Mouse (Mus musculus) forebrain, embryonic 11.5 days (tissue): ENCODE measurements around the gene Traf3ip2. TPM values are rescaled to one million over a fixed set of nuclear protein-coding genes. Genes with fewer than 3 reads are reported as not detected.
A peak's percentile ranks its signal among the peaks of the same experiment; 100 is the strongest.

Source experiments
- ATAC-seq: fragments of 200-750 bp; cut with Nextera tagmentation; replicated peaks from 2 replicates; pipeline ENCODE4 v1.8.0; 2017; ENCODE audit warnings: moderate TSS enrichment; ENCODE audit not compliant: low FRiP score
- DNase-seq: peaks from one replicate; pipeline ENCODE4 v3.0.0-alpha.2; 2017; ENCODE audit warnings: low spot score
- H3K27ac ChIP-seq: fragments of 300-500 bp; sonication (generic); 2 replicates; pipeline ENCODE4 v1.5.1; 2014; ENCODE audit warnings: low read depth, low read length
- H3K27me3 ChIP-seq: fragments of 300-500 bp; sonication (generic); 2 replicates; pipeline ENCODE4 v1.6.1; 2014; ENCODE audit warnings: mild to moderate bottlenecking, low read length, mixed read lengths; ENCODE audit not compliant: control insufficient read depth, insufficient read depth
- H3K36me3 ChIP-seq: fragments of 300-500 bp; sonication (generic); 2 replicates; pipeline ENCODE4 v1.6.1; 2014; ENCODE audit warnings: mild to moderate bottlenecking, low read length, moderate library complexity, mixed read lengths; ENCODE audit not compliant: control insufficient read depth, insufficient read depth
- H3K4me1 ChIP-seq: fragments of 300-500 bp; sonication (generic); replicated peaks from 2 replicates; pipeline ENCODE4 v1.6.1; 2014; ENCODE audit warnings: low read length, mixed read lengths; ENCODE audit not compliant: control insufficient read depth, insufficient read depth
- H3K4me2 ChIP-seq: fragments of 300-500 bp; sonication (generic); 2 replicates; pipeline ENCODE4 v1.6.1; 2014; ENCODE audit warnings: low read depth, mild to moderate bottlenecking, low read length, moderate library complexity, mixed read lengths; ENCODE audit not compliant: severe bottlenecking
- H3K4me3 ChIP-seq: fragments of 300-500 bp; sonication (generic); 2 replicates; pipeline ENCODE4 v1.5.1; 2014; ENCODE audit warnings: low read depth, low read length
- H3K9ac ChIP-seq: fragments of 300-500 bp; sonication (generic); 2 replicates; pipeline ENCODE4 v1.6.1; 2014; ENCODE audit warnings: low read length
- H3K9me3 ChIP-seq: fragments of 300-500 bp; sonication (generic); 2 replicates; pipeline ENCODE4 v1.6.1; 2016; ENCODE audit warnings: low read length, mixed read lengths; ENCODE audit not compliant: control insufficient read depth
- WGBS: fragments of 180-500 bp; shearing (Covaris S2); extraction: QIAGEN DNeasy Blood & Tissue Kit; methylation state at CpG from one replicate; pipeline ENCODE4 v1.1.7; 2014; 5-methylcytosine and 5-hydroxymethylcytosine counted together
- polyA plus RNA-seq: library from polyadenylated mRNA; unstranded; fragments of >200 nt; fragmentation: Nextera tagmentation; extraction: Ambion mirVana; gene quantifications from 2 replicates; pipeline ENCODE4 v1.2.1, GENCODE M21; 2014

Gene Traf3ip2
- polyA plus RNA-seq, 1 experiment from 2014 or later, result 5.4 TPM

GRCm38 (mm10) chr10:39580477-39580876 is 32.3 kb upstream of the Traf3ip2 start:
- Histone ChIP-seq H3K27me3 (no peaks in the 10 kb centered on the region), H3K9me3 (no peaks in the 10 kb centered on the region), H3K27ac (no peak overlapping the region), H3K4me2 (no peak overlapping the region), H3K4me1 (no peaks in the 10 kb centered on the region; the same call in 1 of the 2 replicates), H3K36me3 (no peaks in the 10 kb centered on the region), H3K9ac (no peak overlapping the region), H3K4me3 (no peak overlapping the region)
- WGBS, result 76% methylated on average over 8 of the region's 8 CpGs
- ATAC-seq, result no peak
- DNase-seq, result no peak

DNA sequence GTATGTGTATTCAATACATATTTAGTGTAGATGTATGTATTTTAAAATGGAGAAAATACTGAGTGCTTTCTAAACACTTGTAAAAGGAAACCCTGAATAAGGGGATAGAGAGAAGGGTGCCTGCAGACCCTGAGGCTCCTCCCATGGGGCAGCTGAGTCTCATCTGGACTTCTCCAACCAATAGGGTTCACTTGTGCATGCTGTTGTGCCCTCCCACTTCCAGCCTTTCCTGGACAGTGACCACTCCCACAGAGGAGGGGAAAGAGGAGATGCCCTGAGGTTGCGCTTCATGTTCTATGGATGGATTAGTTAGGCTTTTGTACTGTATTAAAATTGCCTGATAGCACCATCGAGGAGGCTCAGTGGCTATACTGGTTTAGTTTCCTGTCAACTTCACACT is 30.3 kb upstream of the Traf3ip2 start:
- no peaks in the 10 kb centered on the region for H3K27me3 ChIP-seq
- peaks cover 3% of the 10 kb centered on the region; the same call in 1 of the 2 replicates for H3K4me1 ChIP-seq
- no peaks in the 10 kb centered on the region for H3K9me3 ChIP-seq
- no peak overlapping the region for H3K4me3 ChIP-seq
- 82% methylated on average over 2 of the region's 2 CpGs for WGBS
- H3K27ac ChIP-seq, result no peak overlapping the region
- DNase-seq, result no peak
- no peaks in the 10 kb centered on the region for H3K36me3 ChIP-seq
- ATAC-seq, result no peak
- H3K9ac ChIP-seq, result no peak overlapping the region
- H3K4me2 ChIP-seq, result no peak overlapping the region

DNA sequence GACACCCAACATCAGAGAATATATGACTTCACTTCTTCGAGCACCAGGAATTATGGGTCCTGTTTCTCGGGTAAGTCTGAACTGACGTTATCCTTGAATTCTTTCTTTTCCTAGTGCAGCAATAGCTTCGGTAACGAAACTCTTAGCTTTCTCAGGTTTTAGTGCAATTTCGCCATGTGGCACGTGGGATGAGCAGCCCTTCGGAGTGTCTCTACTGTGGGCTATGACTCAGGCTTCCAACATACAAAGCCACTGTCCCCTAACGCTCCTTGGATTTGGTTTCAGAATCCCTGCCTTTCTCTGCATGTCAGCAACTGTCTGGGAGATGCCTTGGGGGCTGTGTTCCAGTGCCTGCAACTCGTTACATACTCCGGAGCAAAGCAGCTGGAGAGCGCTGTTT is 29.0 kb upstream of the Traf3ip2 start:
- no peak overlapping the region for H3K27ac ChIP-seq
- WGBS, result 84% methylated on average over 12 of the region's 12 CpGs
- no peak overlapping the region for H3K4me3 ChIP-seq
- no peak for DNase-seq
- peaks cover 5% of the 10 kb centered on the region; the same call in 1 of the 2 replicates for H3K4me1 ChIP-seq
- no peak overlapping the region for H3K4me2 ChIP-seq
- H3K27me3 ChIP-seq, result no peaks in the 10 kb centered on the region
- no peak overlapping the region for H3K9ac ChIP-seq
- no peaks in the 10 kb centered on the region for H3K36me3 ChIP-seq
- no peak for ATAC-seq
- H3K9me3 ChIP-seq, result no peaks in the 10 kb centered on the region

GRCm38 (mm10) chr10:39587290-39587925 is 25.3 kb upstream of the Traf3ip2 start:
- Histone ChIP-seq H3K4me1 (peaks cover 5% of the 10 kb centered on the region; the same call in 1 of the 2 replicates), H3K9ac (no peak overlapping the region), H3K27ac (no peak overlapping the region), H3K9me3 (no peaks in the 10 kb centered on the region), H3K4me3 (no peak overlapping the region), H3K36me3 (no peaks in the 10 kb centered on the region), H3K4me2 (no peak overlapping the region), H3K27me3 (no peaks in the 10 kb centered on the region)
- WGBS, result 75% methylated on average over 5 of the region's 5 CpGs
- peak; percentile 29 for DNase-seq
- no peak for ATAC-seq

GRCm38 (mm10) chr10:39587973-39588746 is 24.6 kb upstream of the Traf3ip2 start:
- Histone ChIP-seq H3K9me3 (no peaks in the 10 kb centered on the region), H3K27me3 (no peaks in the 10 kb centered on the region), H3K4me2 (no peak overlapping the region), H3K27ac (peak overlapping the region; percentile 12; the same call in 1 of the 2 replicates), H3K4me1 (peaks cover 5% of the 10 kb centered on the region; the same call in 1 of the 2 replicates), H3K4me3 (no peak overlapping the region), H3K9ac (peak overlapping the region; percentile 20; the same call in 1 of the 2 replicates), H3K36me3 (no peaks in the 10 kb centered on the region)
- DNase-seq (peak; percentile 44), ATAC-seq (no peak; the same call in 1 of the 2 replicates)
- WGBS, result 60% methylated on average over 8 of the region's 8 CpGs

- Histone ChIP-seq H3K27ac (no peak overlapping the region), H3K27me3 (no peaks in the 10 kb centered on the region), H3K9ac (no peak overlapping the region), H3K4me3 (no peak overlapping the region), H3K9me3 (no peaks in the 10 kb centered on the region), H3K4me1 (peaks cover 5% of the 10 kb centered on the region; the same call in 1 of the 2 replicates), H3K36me3 (no peaks in the 10 kb centered on the region), H3K4me2 (no peak overlapping the region)
- ATAC-seq, result no peak
- peak; percentile 48 for DNase-seq
- WGBS, result 82% methylated on average over 19 of the region's 19 CpGs
These were observed 22.8 kb upstream of the Traf3ip2 start for GRCm38 (mm10) chr10:39589765-39590546.

- DNase-seq (peak; percentile 37), ATAC-seq (no peak)
- WGBS, result 92% methylated on average over 10 of the region's 10 CpGs
- Histone ChIP-seq H3K9me3 (no peaks in the 10 kb centered on the region), H3K4me3 (no peak overlapping the region), H3K36me3 (no peaks in the 10 kb centered on the region), H3K27me3 (no peaks in the 10 kb centered on the region), H3K4me2 (no peak overlapping the region), H3K9ac (no peak overlapping the region), H3K4me1 (peaks cover 5% of the 10 kb centered on the region; the same call in 1 of the 2 replicates), H3K27ac (no peak overlapping the region)
These were observed 22.1 kb upstream of the Traf3ip2 start for GRCm38 (mm10) chr10:39590629-39591028.

GRCm38 (mm10) chr10:39592501-39592900 is 20.2 kb upstream of the Traf3ip2 start:
- H3K9ac ChIP-seq, result no peak overlapping the region
- no peaks in the 10 kb centered on the region for H3K9me3 ChIP-seq
- no peak overlapping the region for H3K4me3 ChIP-seq
- ATAC-seq (no peak), DNase-seq (peak; percentile 4)
- WGBS, result 64% methylated on average over 4 of the region's 4 CpGs
- H3K36me3 ChIP-seq, result no peaks in the 10 kb centered on the region
- peaks cover 8% of the 10 kb centered on the region; the same call in 1 of the 2 replicates for H3K4me1 ChIP-seq
- no peak overlapping the region for H3K4me2 ChIP-seq
- no peaks in the 10 kb centered on the region for H3K27me3 ChIP-seq
- no peak overlapping the region for H3K27ac ChIP-seq
